Mouse (Mus musculus) adrenal gland, postnatal 10 days (tissue): ENCODE measurements around the gene Wdtc1. TPM values are rescaled to one million over a fixed set of nuclear protein-coding genes. Genes with fewer than 3 reads are reported as not detected.

Source experiments
- DNase-seq: peaks from one replicate; pipeline ENCODE4 v3.0.0; 2021; ENCODE audit warnings: mixed read lengths
- long read RNA-seq, 2 experiments: library from polyadenylated mRNA; stranded (forward); transcript quantifications; one replicate each; pipeline ENCODE4 v2.0.0; 2021
- total RNA-seq, 2 experiments: library from RNA; stranded (reverse); gene quantifications; 2 replicates each; pipeline ENCODE4 v1.2.3; 2021

Wdtc1 gene
- total RNA-seq: 10 to 100 TPM; 46.3 to 50.1 TPM
- long read RNA-seq, experiment 1, full-length matches to known transcripts: 4 of 22 reads
- long read RNA-seq, experiment 1, partial matches to known transcripts: 12 of 22 reads
- long read RNA-seq, experiment 1, other reads (novel, unspliced or antisense): 6 of 22 reads
- long read RNA-seq, experiment 2, full-length matches to known transcripts: 12 of 35 reads
- long read RNA-seq, experiment 2, partial matches to known transcripts: 0 of 35 reads
- long read RNA-seq, experiment 2, other reads (novel, unspliced or antisense): 23 of 35 reads

- DNase-seq: no peak
Observed at GRCm38 (mm10) chr4:133353367-133354365, at the start of gene Wdtc1. Wdtc1 (minus strand) TSS chr4:133353481.

GRCm38 (mm10) chr4:133402011-133402410 is 48.7 kb upstream of the Wdtc1 start:
- DNase-seq: no peak

GRCm38 (mm10) chr4:133400098-133400497 is 46.8 kb upstream of the Wdtc1 start:
- DNase-seq: peak; percentile 35

- no peak for DNase-seq
Observed at GRCm38 (mm10) chr4:133399509-133399908, 46.2 kb upstream of the Wdtc1 start.

GRCm38 (mm10) chr4:133398619-133399018 is 45.3 kb upstream of the Wdtc1 start:
- DNase-seq: no peak

- no peak for DNase-seq
Observed at GRCm38 (mm10) chr4:133397961-133398360, 44.7 kb upstream of the Wdtc1 start.

- DNase-seq: no peak
Observed at GRCm38 (mm10) chr4:133397299-133397698, 44.0 kb upstream of the Wdtc1 start.

GRCm38 (mm10) chr4:133396079-133396478 is 42.8 kb upstream of the Wdtc1 start:
- no peak for DNase-seq

- DNase-seq: no peak
Observed at GRCm38 (mm10) chr4:133394981-133395573, 41.8 kb upstream of the Wdtc1 start.

- DNase-seq: no peak
Observed at GRCm38 (mm10) chr4:133391185-133392040, 38.1 kb upstream of the Wdtc1 start.

GRCm38 (mm10) chr4:133390585-133390984 is 37.3 kb upstream of the Wdtc1 start:
- no peak for DNase-seq

GRCm38 (mm10) chr4:133390042-133390441 is 36.8 kb upstream of the Wdtc1 start:
- no peak for DNase-seq

- peak; percentile 81 for DNase-seq
Observed at GRCm38 (mm10) chr4:133388781-133389552, 35.7 kb upstream of the Wdtc1 start.

- DNase-seq: no peak
Observed at GRCm38 (mm10) chr4:133387053-133387452, 33.8 kb upstream of the Wdtc1 start.

- no peak for DNase-seq
Observed at GRCm38 (mm10) chr4:133386061-133386797, 32.9 kb upstream of the Wdtc1 start.

GRCm38 (mm10) chr4:133381141-133381540 is 27.9 kb upstream of the Wdtc1 start:
- peak; percentile 35 for DNase-seq

- no peak for DNase-seq
Observed at GRCm38 (mm10) chr4:133380532-133380931, 27.3 kb upstream of the Wdtc1 start.

- no peak for DNase-seq
Observed at GRCm38 (mm10) chr4:133379861-133380260, 26.6 kb upstream of the Wdtc1 start.

GRCm38 (mm10) chr4:133379046-133379347 is 25.7 kb upstream of the Wdtc1 start:
- DNase-seq: peak; percentile 37
